Mouse (Mus musculus): ENCODE data around the gene Hes1.

DNA sequence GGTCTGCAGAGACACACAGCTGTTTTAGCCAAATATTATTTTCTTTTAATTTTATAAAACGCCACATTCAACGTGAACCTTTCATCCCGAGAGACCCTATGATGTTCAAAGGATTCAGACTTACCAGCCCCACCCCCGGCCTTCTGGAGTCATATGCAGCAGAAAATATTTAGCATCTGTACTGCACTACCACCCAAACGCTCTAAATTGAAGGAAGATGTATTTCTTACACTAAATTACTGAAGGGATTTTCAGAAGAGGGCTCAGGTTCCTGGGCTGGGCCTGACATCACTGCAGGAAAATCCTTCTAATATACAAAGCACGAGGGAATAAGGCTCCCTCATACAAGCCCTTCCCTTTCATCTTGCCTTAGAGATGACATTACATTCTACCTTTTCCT lies 39.3 kb downstream of the Hes1 start:
- TF ChIP-seq POLR2A (IDR thresholded peaks at IDR 0.05; ENCODE audit: insufficient read depth, low read depth, low read length): no peak
- no peak for TF ChIP-seq CTCF (IDR thresholded peaks at IDR 0.05)
- no peak for TF ChIP-seq EP300 (IDR thresholded peaks at IDR 0.05; ENCODE audit: insufficient read depth, low read depth, low read length)
